Mouse (Mus musculus) A20 (cell line): Measurements from ENCODE around the gene Zer1.

Source experiments
- DNase-seq: peaks from one replicate; pipeline ENCODE4 v3.0.0-alpha.2; 2011; ENCODE audit warnings: low read depth, low spot score

Zer1 gene

GRCm38 (mm10) chr2:30051992-30052761 lies 72.2 kb downstream of the Zer1 start:
- peak; percentile 55 for DNase-seq

- DNase-seq = peak; percentile 84
Observed at GRCm38 (mm10) chr2:30049831-30050230, 74.6 kb downstream of the Zer1 start.

GRCm38 (mm10) chr2:30048699-30049388 lies 75.5 kb downstream of the Zer1 start, which contains the start of gene Wdr34:
Wdr34 (minus strand) TSS chr2:30048881.
- DNase-seq = peak; percentile 98

GRCm38 (mm10) chr2:30048101-30048501 lies 76.3 kb downstream of the Zer1 start:
- peak; percentile 68 for DNase-seq
